Mouse (Mus musculus) bone marrow macrophage, adult 2 months (primary cell): ENCODE data around the gene Polr3g.

ENCODE experiments used
- CTCF ChIP-seq: IDR thresholded peaks from 2 replicates; pipeline ENCODE4 v1.5.1; 2012; ENCODE audit warnings: low read depth, mild to moderate bottlenecking, low read length, moderate library complexity
- POLR2A ChIP-seq: IDR thresholded peaks from 2 replicates; pipeline ENCODE4 v1.6.1; 2012; ENCODE audit warnings: mild to moderate bottlenecking, low read depth, low read length, borderline replicate concordance

GRCm38 (mm10) chr13:81658053-81658752 lies 52.6 kb downstream of the Polr3g start:
- TF ChIP-seq CTCF (no peak), POLR2A (no peak)
